Mouse (Mus musculus): ENCODE measurements around the gene Grhpr. TPM values are rescaled to one million over a fixed set of nuclear protein-coding genes. Genes with fewer than 3 reads are reported as not detected.
"Not testable (repeated sequence)": the region's sequence is repeated elsewhere in the genome, so short reads cannot be mapped to it uniquely, and the experiment has no call there.

The Grhpr gene
- total RNA-seq, 2 experiments from 2014 or later = 31.1 to 34.2 TPM

- DNase-seq (ENCODE audit: low spot score in 2 of 2) = no peak
These were observed 7.3 kb upstream of the Grhpr start for GRCm38 (mm10) chr4:44973871-44974270.

DNA sequence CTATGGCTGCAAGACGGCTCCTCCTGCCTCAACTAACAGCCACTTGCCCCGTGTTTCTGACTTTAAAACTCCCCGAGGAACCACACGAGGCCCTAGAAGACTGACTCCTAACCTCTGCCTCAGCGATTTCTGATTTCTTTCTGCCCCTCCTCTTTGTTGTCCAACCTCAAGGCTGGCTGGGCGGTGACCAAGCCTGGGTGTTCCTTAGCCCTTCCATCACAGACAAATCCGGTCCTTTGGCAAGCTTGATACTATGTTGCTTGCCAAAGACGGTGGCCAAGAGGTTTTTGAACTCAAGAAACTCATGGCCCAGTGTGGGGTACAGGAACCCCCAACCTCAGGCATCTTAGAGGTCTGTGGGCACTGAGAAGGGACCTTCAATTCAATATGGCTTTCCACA is 6.9 kb upstream of the Grhpr start:
- DNase-seq (ENCODE audit: low spot score in 2 of 2) = no peak

GRCm38 (mm10) chr4:44976026-44976615 is 5.1 kb upstream of the Grhpr start:
- DNase-seq (ENCODE audit: low spot score in 2 of 2) = no peak

GRCm38 (mm10) chr4:44976921-44977710 is 4.1 kb upstream of the Grhpr start:
- no peak for DNase-seq (ENCODE audit: low spot score in 2 of 2)

DNA sequence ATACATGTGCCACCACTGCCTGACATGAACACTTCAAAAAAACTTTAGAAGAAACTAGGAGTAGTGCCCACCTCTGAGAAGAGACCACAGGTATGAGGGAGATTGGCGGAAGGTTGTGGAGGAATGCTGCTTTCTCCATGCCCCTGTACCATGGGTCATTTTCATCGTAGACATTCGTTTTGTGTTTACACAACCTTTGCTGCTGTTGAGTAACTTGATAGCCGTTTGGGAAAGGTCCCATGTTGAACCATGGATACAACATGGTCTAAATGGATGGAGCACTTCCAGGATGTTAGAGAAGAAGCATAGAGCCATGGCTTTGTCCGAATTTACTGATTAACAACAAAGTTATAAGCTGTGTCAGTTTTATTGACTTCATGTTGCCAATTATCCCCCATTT is 3.0 kb upstream of the Grhpr start:
- no peak for DNase-seq (ENCODE audit: low spot score in 2 of 2)

GRCm38 (mm10) chr4:44979794-44980338 is 1.3 kb upstream of the Grhpr start:
- no peak for DNase-seq (ENCODE audit: low spot score in 2 of 2)

DNA sequence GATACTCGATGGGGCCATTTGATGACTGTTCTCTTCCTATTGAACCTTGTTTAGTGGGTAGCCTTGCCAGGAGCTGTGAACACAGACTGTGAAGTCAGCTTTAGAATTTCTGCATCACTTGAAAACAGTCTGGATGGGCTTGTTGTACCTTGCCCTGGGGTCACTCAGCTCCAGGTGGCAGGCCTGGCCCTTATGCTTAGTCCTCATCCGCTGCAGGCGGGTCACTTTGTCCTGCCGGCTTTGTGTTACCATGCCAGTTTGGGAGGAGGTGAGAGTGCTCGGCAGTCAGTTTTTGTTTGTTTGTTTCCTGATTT is 736 bp downstream of the Grhpr start:
- no peak for DNase-seq (ENCODE audit: low spot score in 2 of 2)

- no peak for DNase-seq (ENCODE audit: low spot score in 2 of 2)
These were observed 1.4 kb downstream of the Grhpr start for GRCm38 (mm10) chr4:44982440-44983130.

DNA sequence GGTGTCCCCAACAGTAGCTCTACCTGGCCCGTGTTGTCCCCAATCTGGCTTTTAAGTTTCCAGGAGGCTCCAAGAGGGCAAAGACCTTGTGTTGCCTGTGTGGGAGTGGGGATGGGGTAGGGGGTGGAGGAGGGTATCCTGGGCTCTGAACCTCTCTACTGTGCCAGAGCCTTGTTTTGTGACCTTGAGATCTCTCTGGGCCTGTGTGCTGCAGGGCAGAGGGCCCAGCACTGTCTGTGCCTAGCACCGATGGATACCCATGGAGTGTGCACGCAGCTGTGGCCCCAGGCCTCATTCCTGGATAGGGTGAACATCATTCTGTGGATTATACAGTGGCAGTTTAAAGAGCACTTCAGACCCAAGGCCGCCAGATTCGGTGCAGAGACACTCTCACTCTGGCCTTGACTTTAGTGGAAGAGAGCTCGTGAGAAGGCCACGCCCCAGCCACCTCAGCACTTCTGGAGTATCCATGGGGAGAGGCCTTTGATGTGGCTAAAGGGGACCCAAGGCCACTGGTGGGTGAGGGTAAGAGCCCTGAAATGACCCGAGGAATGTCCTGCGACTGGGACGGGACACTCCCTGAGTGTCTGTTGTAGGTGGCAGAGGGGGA is 2.0 kb downstream of the Grhpr start:
- no peak for DNase-seq (ENCODE audit: low spot score in 2 of 2)

- no peak for DNase-seq (ENCODE audit: low spot score in 2 of 2)
These were observed 9.4 kb downstream of the Grhpr start for GRCm38 (mm10) chr4:44990560-44990959.

DNA sequence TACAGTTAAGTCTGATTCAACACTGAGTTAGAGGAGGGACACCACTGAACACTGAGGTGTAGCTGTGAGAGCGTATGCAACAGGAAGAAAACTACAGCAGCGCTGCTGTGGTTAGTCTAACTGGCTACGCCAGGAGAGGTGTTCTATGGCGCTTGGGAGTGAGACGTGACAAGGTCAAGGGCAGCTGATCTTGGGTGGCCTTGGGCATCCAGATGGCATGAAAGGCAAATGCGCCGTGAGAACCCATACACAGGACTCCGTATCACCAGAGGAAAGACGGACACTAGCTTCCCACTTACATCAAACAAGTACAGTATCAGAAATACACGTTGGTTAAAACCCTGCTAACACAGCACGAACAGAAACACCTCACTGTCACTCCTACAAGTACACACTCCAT is 11.1 kb downstream of the Grhpr start:
- not testable (repeated sequence) for DNase-seq (ENCODE audit: low spot score in 2 of 2)

DNA sequence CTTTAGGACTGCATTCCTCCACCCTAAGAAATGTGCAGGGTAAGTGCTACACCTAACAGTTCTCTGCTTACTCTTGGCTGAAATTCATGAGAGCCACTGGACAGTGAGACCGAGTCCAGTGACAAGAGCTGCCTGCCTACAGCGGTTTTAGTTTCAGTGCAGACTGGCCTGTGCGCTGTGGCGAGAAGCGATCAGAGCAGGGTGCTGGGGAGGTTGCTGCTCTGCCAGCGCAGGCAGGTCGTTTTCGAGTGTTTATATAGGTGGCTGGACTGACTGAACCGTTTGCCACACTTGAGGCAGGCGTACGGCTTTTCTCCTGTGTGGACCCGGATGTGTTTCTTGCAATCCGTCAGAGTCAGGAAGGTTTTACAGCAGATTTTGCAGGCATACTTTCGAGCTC is 12.0 kb downstream of the Grhpr start:
- not testable (repeated sequence) for DNase-seq (ENCODE audit: low spot score in 2 of 2)

DNA sequence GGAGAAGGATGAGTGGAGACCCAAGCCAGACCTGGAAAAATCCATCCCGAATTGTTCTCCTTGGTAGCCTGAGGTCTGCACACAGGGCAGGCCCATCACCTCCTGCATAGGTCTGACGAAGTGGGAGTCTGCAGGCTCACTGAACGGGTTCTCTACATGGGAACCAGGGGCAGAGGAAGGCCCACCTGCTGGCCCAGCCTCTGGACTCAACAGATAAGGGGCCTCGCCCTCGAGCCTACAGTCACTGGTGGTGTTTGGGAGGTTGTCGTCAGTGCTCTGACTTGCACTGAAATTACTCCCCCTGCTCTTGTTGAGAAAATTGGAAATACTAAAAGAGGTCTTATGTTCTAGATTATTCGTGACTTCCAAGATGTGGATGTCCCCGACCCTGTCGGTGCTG is 12.7 kb downstream of the Grhpr start:
- no peak for DNase-seq (ENCODE audit: low spot score in 2 of 2)

GRCm38 (mm10) chr4:44994776-44995175 is 13.6 kb downstream of the Grhpr start:
- DNase-seq (ENCODE audit: low spot score in 2 of 2) = no peak

DNA sequence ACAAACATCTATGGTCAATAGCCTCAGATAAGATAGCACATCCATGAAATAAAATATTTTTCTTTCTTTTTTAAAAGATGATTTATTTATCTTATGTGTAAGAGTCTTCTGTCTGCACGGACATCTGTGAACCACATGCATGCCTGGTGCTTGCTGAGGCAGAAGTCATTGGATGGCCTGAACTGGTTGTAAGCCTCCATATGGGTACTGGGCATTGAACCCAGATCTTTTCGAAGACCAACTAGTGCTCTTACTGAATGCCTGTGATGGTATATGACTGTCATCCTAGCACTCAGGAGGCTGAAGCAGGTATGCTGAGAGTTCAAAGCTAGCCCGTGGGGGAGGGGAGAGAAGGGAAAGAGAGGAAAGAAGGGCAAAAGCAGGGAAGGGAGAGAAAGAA is 16.9 kb downstream of the Grhpr start:
- no peak for DNase-seq (ENCODE audit: low spot score in 2 of 2)

DNA sequence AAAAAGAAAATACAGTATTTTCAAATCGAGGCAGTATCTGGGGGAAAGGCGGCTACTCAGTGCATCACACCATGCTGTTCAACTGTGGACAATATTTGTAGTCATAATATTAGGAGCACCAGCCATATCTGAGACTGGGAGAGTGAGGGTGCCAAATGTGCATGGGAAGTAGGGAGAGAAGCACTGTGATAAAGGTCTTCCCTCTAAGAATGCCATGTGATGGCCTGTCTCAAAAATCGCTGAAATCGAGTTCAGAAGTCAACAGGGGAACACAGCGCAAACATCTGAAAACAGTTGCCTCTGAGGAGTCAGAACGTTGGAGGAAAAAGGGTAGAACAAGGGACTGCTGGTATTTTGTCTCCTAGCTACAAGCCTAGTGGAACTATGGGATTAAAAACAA is 18.8 kb downstream of the Grhpr start:
- no peak for DNase-seq (ENCODE audit: low spot score in 2 of 2)

DNA sequence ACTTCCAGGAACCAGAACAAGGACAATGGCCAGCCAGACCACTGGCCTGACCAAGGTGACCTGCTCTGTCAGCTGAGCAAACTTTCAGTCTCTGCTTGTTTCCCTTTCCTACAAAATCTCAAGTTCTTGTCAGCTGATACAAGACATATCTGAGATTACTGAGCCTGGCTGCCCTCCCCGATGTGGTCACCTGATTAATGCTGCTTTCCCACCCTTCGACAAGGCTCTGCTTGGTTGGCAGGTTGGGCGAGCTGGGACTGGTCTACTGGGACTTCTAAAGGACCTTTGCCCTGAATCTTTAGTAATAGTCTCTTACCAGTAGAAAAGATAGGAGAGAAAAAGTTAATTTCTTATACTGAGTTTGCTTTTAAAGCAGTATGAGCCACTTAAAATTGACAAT is 24.3 kb downstream of the Grhpr start:
- DNase-seq (ENCODE audit: low spot score in 2 of 2) = no peak

GRCm38 (mm10) chr4:45010806-45011415 is 29.7 kb downstream of the Grhpr start:
- no peak for DNase-seq (ENCODE audit: low spot score in 2 of 2)

GRCm38 (mm10) chr4:45011581-45012104 is 30.4 kb downstream of the Grhpr start:
- DNase-seq (ENCODE audit: low spot score in 2 of 2) = no peak

DNA sequence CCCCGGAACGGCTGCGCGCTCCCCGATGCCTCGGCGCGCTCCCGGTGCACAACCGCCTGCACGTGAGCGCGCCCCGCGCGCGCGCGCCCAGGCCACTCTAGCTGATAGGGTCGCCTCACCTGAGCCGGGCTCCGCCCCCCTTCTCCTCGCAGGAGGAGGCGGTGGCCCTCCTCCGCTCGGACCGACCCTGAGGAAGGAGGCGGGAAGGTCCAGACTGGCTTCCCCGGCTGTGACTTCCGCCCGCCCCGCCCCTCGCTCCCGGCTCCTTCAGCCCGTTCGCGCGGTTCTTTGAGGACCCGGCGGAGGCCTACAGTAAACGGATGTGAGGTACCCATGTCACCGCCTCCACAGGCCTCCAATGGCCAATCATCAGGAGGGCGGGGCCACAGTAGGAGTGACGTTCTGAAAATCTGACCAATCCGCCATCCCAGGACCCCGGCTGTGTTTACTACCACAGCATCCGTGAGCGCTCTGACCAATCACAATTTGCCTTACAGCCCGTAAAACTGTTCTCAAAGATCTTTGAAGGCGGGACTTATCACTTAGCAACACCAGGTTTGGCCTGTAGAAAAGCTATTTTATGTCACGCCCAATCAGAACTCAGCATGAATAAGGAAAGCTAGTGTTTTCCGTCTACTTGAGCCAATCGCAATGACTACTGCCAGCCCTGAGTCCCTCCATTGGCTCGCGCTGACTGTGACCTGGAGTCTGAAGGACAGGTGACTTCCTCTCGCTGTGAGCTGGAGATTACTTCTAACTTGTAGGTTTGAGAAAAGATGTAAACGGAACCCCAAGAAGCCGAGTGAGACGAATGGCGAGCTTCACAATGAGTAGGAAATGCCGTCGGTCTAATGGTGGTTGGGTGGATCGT is 31.1 kb downstream of the Grhpr start, which contains the start of gene Zbtb5:
TSS of gene Zbtb5 (minus strand) at position 308 of the 871 bp plus-strand sequence.
- peak; percentile 100 for DNase-seq (ENCODE audit: low spot score in 2 of 2)

Measured in layer of hippocampus, adult 18-20 months (tissue).